Mouse (Mus musculus) intestine, embryonic 15.5 days (tissue): ENCODE results near the gene Orc6. TPM values are rescaled to one million over a fixed set of nuclear protein-coding genes. Genes with fewer than 3 reads are reported as not detected.

ENCODE experiments used
- ATAC-seq: fragments of 200-750 bp; cut with Nextera tagmentation; 2 replicates; pipeline ENCODE4 v1.8.0; 2017; ENCODE audit warnings: moderate TSS enrichment, moderate library complexity
- H3K27ac ChIP-seq: fragments of 300-500 bp; sonication (generic); 2 replicates; pipeline ENCODE4 v1.5.1; 2015; ENCODE audit warnings: mild to moderate bottlenecking, inconsistent platforms
- H3K27me3 ChIP-seq: fragments of 300-500 bp; sonication (generic); replicated peaks from 2 replicates; pipeline ENCODE4 v1.6.1; 2015; ENCODE audit warnings: inconsistent platforms
- H3K36me3 ChIP-seq: fragments of 300-500 bp; sonication (generic); 2 replicates; pipeline ENCODE4 v1.6.1; 2015; ENCODE audit warnings: inconsistent platforms
- H3K4me1 ChIP-seq: fragments of 300-500 bp; sonication (generic); replicated peaks from 2 replicates; pipeline ENCODE4 v1.6.1; 2015; ENCODE audit warnings: inconsistent platforms
- H3K4me2 ChIP-seq: fragments of 300-500 bp; sonication (generic); replicated peaks from 2 replicates; pipeline ENCODE4 v1.6.1; 2015; ENCODE audit warnings: mild to moderate bottlenecking, inconsistent platforms
- H3K4me3 ChIP-seq: fragments of 300-500 bp; sonication (generic); replicated peaks from 2 replicates; pipeline ENCODE4 v1.5.1; 2015; ENCODE audit warnings: inconsistent platforms
- H3K9ac ChIP-seq: fragments of 300-500 bp; sonication (generic); 2 replicates; pipeline ENCODE4 v1.6.1; 2015; ENCODE audit warnings: inconsistent platforms
- H3K9me3 ChIP-seq: fragments of 300-500 bp; sonication (generic); 2 replicates; pipeline ENCODE4 v1.6.1; 2016; ENCODE audit warnings: inconsistent platforms
- WGBS: fragments of 180-500 bp; shearing (Covaris S2); methylation state at CpG from one replicate; pipeline ENCODE4 v1.1.7; 2015; 5-methylcytosine and 5-hydroxymethylcytosine counted together
- polyA plus RNA-seq: library from polyadenylated mRNA; unstranded; fragments of >200 nt; fragmentation: Nextera tagmentation; extraction: Ambion mirVana; gene quantifications from 2 replicates; pipeline ENCODE4 v1.2.1, GENCODE M21; 2015

Orc6 gene
- polyA plus RNA-seq, result 91.1 and 97.2 TPM in 2 replicates

DNA sequence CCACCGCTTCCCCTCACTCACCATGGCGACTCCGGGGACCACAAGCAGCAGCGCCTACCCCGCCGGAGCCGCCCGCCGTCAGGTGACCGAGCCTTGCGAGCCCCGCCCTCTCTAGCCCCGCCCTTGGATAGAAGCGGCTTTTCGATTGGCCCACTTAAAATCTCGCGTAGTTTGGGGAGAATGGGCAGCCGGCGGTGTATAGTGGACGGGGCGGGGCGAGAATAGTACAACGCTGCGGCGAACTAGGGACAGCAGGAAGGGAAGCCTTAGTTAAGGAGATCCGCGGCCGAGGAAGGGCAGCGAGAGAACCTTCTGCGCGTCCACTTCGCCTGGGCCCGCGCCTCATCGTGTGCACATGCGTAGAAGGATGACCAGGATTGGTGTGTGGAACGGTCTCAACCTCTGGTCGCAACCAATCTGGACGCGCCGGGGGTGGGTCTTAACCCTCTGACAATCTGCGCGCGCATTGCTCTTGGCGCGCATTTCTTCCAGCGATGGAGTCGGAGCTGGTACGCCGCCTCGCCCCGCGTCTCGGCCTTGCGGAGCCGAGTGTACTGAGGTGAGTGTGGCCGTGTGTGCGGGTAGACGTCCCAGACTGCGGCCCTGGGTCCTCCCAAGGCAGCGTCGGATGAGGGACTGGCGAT, at the start of gene Orc6, which contains the start of gene Vps35:
TSS of gene Orc6 (plus strand) at position 199 of the 644 bp plus-strand sequence.
TSS of gene Vps35 (minus strand) at position 369 of the 644 bp plus-strand sequence.
- H3K9me3 ChIP-seq, result no peaks in the 10 kb centered on the region
- no peaks in the 10 kb centered on the region for H3K27me3 ChIP-seq
- H3K27ac ChIP-seq, result peak within 1 kb of the TSS; percentile 99
- peaks cover 11% of the 10 kb centered on the region for H3K4me1 ChIP-seq
- under 1% methylated on average over 63 of the region's 63 CpGs for WGBS
- peaks cover 15% of the 10 kb centered on the region; the same call in 1 of the 2 replicates for H3K36me3 ChIP-seq
- peak; percentile 99 for ATAC-seq
- peak within 1 kb of the TSS; percentile 94 for H3K9ac ChIP-seq
- H3K4me3 ChIP-seq, result peak within 1 kb of the TSS; percentile 91
- peak within 1 kb of the TSS; percentile 75 for H3K4me2 ChIP-seq

DNA sequence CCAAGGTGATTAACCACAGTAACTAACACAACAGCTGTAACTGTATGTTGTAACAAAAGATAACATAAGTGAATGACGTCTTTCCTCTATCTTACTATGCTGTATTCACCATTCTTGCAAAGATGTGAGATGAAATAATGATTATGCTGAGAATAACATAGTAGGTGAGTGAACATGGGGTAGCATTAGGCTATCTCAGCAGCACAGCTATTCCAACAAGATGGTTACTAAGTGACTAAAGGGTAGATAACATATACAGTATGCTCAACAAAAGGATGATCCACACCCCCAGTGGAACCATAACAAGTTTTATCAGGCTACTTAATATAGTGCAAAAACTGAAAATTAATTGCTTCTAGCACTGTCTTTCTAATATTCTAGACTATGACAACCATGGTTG, 12.6 kb upstream of the Orc6 start:
- no peak overlapping the region for H3K4me2 ChIP-seq
- H3K27me3 ChIP-seq, result no peaks in the 10 kb centered on the region
- no peak overlapping the region for H3K27ac ChIP-seq
- H3K36me3 ChIP-seq, result peaks cover 26% of the 10 kb centered on the region
- H3K4me3 ChIP-seq, result no peak overlapping the region
- 98% methylated on average over 1 of the region's 1 CpGs for WGBS
- ATAC-seq, result no peak
- H3K9me3 ChIP-seq, result no peaks in the 10 kb centered on the region
- H3K4me1 ChIP-seq, result no peaks in the 10 kb centered on the region
- H3K9ac ChIP-seq, result no peak overlapping the region

DNA sequence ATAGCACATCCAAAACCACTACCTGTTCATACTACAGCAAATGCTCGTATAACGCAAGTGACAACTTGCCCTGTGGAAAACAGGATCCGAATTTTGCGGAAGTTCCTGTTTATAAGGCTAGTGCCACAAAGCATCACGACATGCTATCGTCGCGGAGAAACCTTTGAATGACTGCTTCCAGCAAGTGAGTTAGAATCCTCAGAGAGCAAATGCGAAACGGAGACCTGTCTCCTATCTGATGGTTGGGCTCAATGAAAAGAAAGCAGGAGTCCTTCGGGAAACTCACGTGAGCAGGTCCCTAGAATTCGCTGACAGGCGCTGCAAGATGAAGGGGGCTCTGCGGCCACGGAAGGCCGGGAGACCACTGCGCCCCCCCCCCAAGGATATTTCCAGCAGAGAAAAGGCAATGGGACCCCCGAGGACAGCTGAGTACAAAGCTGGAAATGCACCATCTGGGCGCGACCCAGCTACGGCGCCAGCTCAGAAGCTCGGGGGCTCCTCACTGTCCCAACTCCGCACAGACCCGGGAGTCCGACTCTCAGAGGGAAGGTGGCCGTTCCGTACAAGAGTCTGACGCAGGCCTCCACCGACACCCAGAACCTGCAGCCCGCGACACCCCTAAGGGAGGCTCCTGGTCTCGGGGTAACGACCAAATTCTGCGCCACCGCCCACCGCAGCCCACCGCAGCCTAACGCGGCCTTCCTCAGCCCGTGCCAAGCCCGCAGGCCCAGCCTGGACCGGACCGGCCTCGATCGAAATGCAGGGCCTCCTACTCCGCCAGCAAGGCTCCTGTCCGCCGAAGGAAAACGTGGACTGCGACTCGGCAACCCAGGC, 615 bp upstream of the Orc6 start:
- H3K9me3 ChIP-seq, result no peaks in the 10 kb centered on the region
- H3K4me2 ChIP-seq, result peak overlapping the region; percentile 75
- H3K27ac ChIP-seq, result peak overlapping the region; percentile 99
- peak overlapping the region; percentile 94 for H3K9ac ChIP-seq
- no peaks in the 10 kb centered on the region for H3K27me3 ChIP-seq
- WGBS, result under 1% methylated on average over 53 of the region's 53 CpGs
- peaks cover 11% of the 10 kb centered on the region for H3K4me1 ChIP-seq
- peak overlapping the region; percentile 91 for H3K4me3 ChIP-seq
- peak; percentile 60 for ATAC-seq
- H3K36me3 ChIP-seq, result peaks cover 16% of the 10 kb centered on the region

DNA sequence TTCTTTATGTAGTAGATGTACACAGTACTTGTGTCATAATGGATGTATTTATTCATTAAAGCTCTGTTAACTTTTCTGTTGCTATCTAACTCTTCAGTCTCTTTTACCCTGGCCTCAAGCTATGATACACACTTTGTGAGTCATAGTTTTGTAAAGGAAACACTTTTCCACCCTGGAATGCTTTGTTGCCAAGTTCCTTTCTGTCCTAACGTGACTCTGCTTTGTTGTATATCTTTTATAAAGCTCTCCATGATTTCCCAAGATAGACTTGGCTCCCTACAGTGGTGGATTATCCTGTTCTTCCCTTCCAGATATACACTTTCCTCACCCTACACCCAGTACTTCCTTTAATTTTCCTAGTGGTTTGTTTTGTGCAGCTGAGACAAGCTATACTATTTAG, 2.5 kb downstream of the Orc6 start:
- 29% methylated on average over 1 of the region's 1 CpGs for WGBS
- Histone ChIP-seq H3K27me3 (no peaks in the 10 kb centered on the region), H3K27ac (no peak overlapping the region), H3K4me3 (no peak overlapping the region), H3K4me2 (no peak overlapping the region), H3K9ac (no peak overlapping the region), H3K9me3 (no peaks in the 10 kb centered on the region), H3K4me1 (peaks cover 11% of the 10 kb centered on the region), H3K36me3 (peaks cover 22% of the 10 kb centered on the region; the same call in 1 of the 2 replicates)
- no peak for ATAC-seq

DNA sequence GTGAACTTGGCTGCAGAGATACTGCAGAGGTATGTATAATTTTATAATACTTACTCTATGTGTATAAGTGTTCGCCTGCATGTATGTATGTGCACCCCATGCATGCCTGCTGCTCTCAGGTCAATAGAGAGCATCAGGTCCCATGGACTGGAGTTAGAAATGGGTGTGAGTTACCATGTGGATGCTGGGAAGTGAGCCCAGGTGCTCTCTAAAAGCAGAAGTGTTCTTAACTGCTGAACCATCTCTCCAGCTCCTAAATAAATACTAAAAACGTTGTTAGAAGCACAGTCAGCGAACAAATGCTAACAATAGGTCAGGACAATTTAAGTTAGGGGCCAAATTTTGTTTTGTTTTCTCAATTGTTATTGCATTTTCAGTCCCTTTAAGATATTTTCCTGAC, 3.5 kb downstream of the Orc6 start:
- Histone ChIP-seq H3K36me3 (peaks cover 25% of the 10 kb centered on the region; the same call in 1 of the 2 replicates), H3K9ac (no peak overlapping the region), H3K4me3 (no peak overlapping the region), H3K27me3 (no peaks in the 10 kb centered on the region), H3K4me1 (peaks cover 8% of the 10 kb centered on the region; the same call in 1 of the 2 replicates), H3K9me3 (no peaks in the 10 kb centered on the region), H3K4me2 (no peak overlapping the region), H3K27ac (no peak overlapping the region)
- WGBS, result 78% methylated on average over 3 of the region's 3 CpGs
- ATAC-seq, result no peak

DNA sequence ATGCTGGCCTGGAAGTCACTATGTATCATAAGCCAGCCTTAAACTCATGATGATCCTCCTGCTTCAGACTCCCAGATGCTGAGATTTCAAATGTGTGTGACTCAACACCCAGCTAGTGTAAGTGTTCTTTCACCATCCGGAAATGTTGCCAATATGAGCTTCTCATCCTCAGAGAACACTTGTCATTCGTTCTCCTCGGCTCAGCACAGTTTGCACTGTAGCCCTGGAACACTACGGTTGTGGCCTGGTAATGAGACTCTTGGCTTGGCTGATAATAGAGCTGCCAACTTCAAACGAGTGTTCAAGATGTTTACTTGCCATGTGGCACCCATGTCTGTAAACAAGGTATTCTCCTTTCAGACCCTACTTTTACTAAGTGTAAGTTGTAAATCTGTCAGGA, 4.1 kb downstream of the Orc6 start:
- H3K9me3 ChIP-seq, result no peaks in the 10 kb centered on the region
- no peak overlapping the region for H3K27ac ChIP-seq
- no peaks in the 10 kb centered on the region for H3K27me3 ChIP-seq
- H3K9ac ChIP-seq, result no peak overlapping the region
- peaks cover 8% of the 10 kb centered on the region; the same call in 1 of the 2 replicates for H3K4me1 ChIP-seq
- ATAC-seq, result no peak
- H3K36me3 ChIP-seq, result peaks cover 31% of the 10 kb centered on the region; the same call in 1 of the 2 replicates
- no peak overlapping the region for H3K4me2 ChIP-seq
- 79% methylated on average over 5 of the region's 5 CpGs for whole genome bisulfite sequencing
- no peak overlapping the region for H3K4me3 ChIP-seq

DNA sequence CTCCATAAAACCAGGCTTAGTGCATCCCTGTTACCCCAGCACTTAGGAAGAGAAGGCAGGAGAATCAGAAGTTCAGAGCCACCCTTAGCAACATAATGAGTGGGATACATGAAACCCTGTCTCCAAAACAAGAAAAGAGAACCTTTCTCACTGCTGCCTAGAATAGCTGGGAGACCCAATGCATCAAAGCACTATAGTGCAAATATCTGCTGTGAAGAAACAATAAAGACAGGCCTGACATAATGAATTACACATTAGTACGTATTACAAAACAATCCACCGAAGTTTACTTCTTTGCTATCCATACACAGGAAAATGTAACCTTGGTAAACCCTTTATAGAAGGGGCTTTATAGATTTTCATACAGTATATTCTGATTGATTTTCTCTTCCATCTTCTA, 9.1 kb downstream of the Orc6 start:
- 95% methylated on average over 2 of the region's 2 CpGs for WGBS
- Histone ChIP-seq H3K9me3 (no peaks in the 10 kb centered on the region), H3K27me3 (no peaks in the 10 kb centered on the region), H3K27ac (no peak overlapping the region), H3K9ac (no peak overlapping the region), H3K4me2 (no peak overlapping the region), H3K4me1 (no peaks in the 10 kb centered on the region), H3K4me3 (no peak overlapping the region), H3K36me3 (peaks cover 20% of the 10 kb centered on the region; the same call in 1 of the 2 replicates)
- no peak for ATAC-seq

DNA sequence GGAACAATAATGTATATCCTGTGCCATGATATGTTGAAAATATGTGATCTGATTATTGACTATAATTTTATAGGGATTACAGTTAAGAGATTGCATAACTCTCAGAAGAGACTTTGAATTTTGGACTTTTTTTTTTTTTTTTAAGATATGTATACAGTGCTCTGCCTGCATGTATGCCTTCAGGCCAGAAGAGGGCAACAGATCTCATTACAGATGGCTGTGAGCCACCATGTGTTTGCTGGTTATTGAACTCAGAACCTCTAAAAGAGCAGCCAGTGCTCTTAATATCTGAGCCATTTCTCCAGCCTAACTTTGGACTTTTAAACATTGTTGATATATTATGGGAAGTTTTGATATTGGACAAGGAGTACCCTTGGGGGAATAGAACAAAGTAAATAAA, 12.3 kb downstream of the Orc6 start:
- Histone ChIP-seq H3K36me3 (peaks cover 10% of the 10 kb centered on the region; the same call in 1 of the 2 replicates), H3K9me3 (no peaks in the 10 kb centered on the region), H3K27me3 (no peaks in the 10 kb centered on the region), H3K9ac (no peak overlapping the region), H3K4me2 (no peak overlapping the region), H3K27ac (no peak overlapping the region), H3K4me3 (no peak overlapping the region), H3K4me1 (no peaks in the 10 kb centered on the region)
- peak; percentile 62; the same call in 1 of the 2 replicates for ATAC-seq

DNA sequence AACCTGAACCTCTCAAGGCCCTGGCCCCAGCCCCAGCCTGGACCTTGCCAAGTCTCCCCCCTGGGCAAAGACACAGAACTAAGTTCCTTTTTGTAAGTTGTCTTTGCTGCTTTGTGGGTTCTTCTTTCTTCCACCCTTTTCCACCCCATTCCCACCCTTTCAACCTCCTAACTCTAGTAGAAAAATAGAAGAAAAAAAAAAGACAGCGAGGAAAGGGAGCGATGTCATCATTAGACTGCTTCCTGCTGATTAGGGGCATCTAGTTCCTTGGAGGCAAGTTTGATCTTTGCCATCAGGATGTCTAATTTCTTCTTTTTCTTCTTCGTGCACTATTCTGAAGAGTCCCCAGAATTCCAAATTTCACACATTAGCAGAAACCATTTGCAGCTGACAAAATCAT, 13.6 kb downstream of the Orc6 start:
- Histone ChIP-seq H3K4me3 (no peak overlapping the region), H3K27me3 (no peaks in the 10 kb centered on the region), H3K9ac (no peak overlapping the region), H3K9me3 (no peaks in the 10 kb centered on the region), H3K27ac (no peak overlapping the region), H3K4me1 (no peaks in the 10 kb centered on the region), H3K4me2 (no peak overlapping the region), H3K36me3 (peaks cover 6% of the 10 kb centered on the region; the same call in 1 of the 2 replicates)
- no peak for ATAC-seq
- 90% methylated on average over 3 of the region's 3 CpGs for WGBS

DNA sequence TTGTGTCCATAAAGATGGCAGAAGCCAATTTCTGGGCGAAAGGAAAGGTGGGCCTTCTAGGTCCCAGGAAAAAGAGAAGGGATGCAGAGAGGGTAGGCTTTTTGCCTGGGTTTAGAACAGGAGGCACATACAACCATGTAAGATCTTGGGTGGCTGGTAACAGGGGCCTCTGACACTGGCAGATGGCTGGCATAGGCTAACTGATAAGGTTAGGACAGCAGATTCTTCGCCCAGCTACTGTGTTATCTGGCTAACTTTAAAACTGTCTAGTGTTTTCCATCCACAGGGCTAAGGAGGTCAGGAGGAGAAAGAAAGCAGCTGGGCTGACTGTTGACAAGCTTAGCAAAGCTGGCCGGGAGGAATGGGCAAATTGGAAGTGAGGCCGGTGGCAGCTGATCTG, 19.1 kb downstream of the Orc6 start:
- WGBS, result 88% methylated on average over 4 of the region's 4 CpGs
- peak; percentile 47; the same call in 1 of the 2 replicates for ATAC-seq
- no peak overlapping the region for H3K27ac ChIP-seq

DNA sequence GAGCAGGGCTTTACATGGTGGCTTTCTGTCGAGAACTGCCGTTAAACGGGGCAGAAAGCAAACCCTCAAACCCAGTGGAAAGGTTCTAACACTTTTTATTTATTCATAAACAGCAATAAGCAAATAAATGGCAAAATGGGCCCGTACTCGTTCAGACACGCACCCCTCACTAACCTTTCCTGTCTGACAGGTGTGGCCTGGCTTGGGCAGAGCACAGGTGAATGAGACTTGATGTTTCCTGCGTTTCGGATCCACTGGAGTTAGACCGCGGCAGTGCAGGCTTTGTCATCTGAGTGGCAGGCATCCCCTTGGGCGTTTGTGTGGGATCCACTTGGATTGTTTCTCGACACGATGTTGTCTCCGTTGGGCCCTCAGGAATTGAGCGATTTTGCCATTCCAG, 22.5 kb downstream of the Orc6 start:
- no peak overlapping the region for H3K4me2 ChIP-seq
- ATAC-seq, result no peak
- no peak overlapping the region for H3K4me3 ChIP-seq
- H3K27me3 ChIP-seq, result no peaks in the 10 kb centered on the region
- 85% methylated on average over 15 of the region's 15 CpGs for WGBS
- no peak overlapping the region for H3K9ac ChIP-seq
- no peaks in the 10 kb centered on the region for H3K9me3 ChIP-seq
- no peaks in the 10 kb centered on the region for H3K36me3 ChIP-seq
- no peaks in the 10 kb centered on the region for H3K4me1 ChIP-seq
- H3K27ac ChIP-seq, result no peak overlapping the region

More for the DNA sequence above, 19.1 kb downstream of the Orc6 start:
- H3K4me1 ChIP-seq, result no peaks in the 10 kb centered on the region
- H3K9ac ChIP-seq, result no peak overlapping the region
- no peak overlapping the region for H3K4me2 ChIP-seq
- no peaks in the 10 kb centered on the region for H3K9me3 ChIP-seq
- no peaks in the 10 kb centered on the region for H3K36me3 ChIP-seq
- H3K27me3 ChIP-seq, result no peaks in the 10 kb centered on the region
- H3K4me3 ChIP-seq, result no peak overlapping the region

DNA sequence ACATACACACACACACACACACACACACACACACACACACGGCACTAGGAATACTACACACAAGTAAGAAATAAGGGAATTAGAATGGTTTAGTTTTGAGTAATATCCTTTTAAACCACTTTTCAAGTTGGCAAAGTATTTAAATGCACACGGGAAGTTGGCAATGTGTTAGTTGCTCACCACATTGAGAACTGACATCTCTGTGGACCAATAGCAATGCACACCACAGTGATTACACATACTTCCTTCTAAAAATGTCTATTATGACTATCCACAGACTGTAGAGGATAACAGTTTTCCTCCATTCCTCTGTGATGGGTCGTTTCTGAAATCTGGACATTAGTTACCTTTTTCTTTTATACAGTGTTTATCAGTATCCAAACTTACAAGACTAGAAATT, 23.7 kb downstream of the Orc6 start:
- H3K4me2 ChIP-seq, result no peak overlapping the region
- no peak overlapping the region for H3K27ac ChIP-seq
- H3K36me3 ChIP-seq, result no peaks in the 10 kb centered on the region
- 89% methylated on average over 3 of the region's 3 CpGs for WGBS
- no peak overlapping the region for H3K4me3 ChIP-seq
- H3K9ac ChIP-seq, result no peak overlapping the region
- no peaks in the 10 kb centered on the region for H3K9me3 ChIP-seq
- H3K27me3 ChIP-seq, result no peaks in the 10 kb centered on the region
- no peaks in the 10 kb centered on the region for H3K4me1 ChIP-seq
- ATAC-seq, result no peak
